Mouse (Mus musculus) cortical plate, adult 2 months (tissue): ENCODE measurements around the gene Muc2.

Source experiments
- CTCF ChIP-seq: fragments of 200-500 bp; IDR thresholded peaks from 2 replicates; pipeline ENCODE4 v1.5.1; 2011; ENCODE audit warnings: mild to moderate bottlenecking, control low read depth, low read length; ENCODE audit not compliant: insufficient read depth; ENCODE audit errors: extremely low read depth
- POLR2A ChIP-seq: fragments of 200-500 bp; IDR thresholded peaks from 2 replicates; pipeline ENCODE4 v1.6.1; 2011; ENCODE audit warnings: mild to moderate bottlenecking, low read length, control low read depth; ENCODE audit not compliant: insufficient read depth; ENCODE audit errors: extremely low read depth

DNA sequence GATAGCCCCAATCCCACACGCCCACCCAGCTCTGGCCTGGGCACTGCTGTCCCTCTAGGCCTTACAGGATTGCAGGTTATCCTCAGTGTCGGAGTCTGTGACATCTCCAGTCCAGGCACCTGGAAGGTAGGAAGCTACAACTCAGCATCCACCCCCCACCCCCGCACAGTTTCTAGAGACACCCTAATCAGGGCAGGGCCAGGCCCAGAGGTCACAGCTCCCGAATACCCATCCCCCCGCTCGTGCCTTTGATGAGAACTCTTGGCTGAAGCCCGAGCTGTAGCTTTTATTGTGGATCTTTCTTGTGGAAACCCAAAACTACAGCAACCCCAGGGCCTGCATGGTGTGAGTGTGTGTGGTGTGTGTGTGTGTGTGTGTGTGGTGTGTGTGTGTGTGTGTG is 37.9 kb upstream of the Muc2 start:
- TF ChIP-seq CTCF (no peak), POLR2A (no peak)
